Mouse (Mus musculus) hindbrain, postnatal 0 days (tissue): ENCODE results near the gene Memo1. TPM values are rescaled to one million over a fixed set of nuclear protein-coding genes. Genes with fewer than 3 reads are reported as not detected.
A peak's percentile ranks its signal among the peaks of the same experiment; 100 is the strongest.
"Not testable (repeated sequence)": the region's sequence is repeated elsewhere in the genome, so short reads cannot be mapped to it uniquely, and the experiment has no call there.

Experiments
- ATAC-seq: fragments of 200-750 bp; cut with Nextera tagmentation; 2 replicates; pipeline ENCODE4 v1.8.0; 2017; ENCODE audit warnings: mild to moderate bottlenecking, moderate TSS enrichment, moderate library complexity
- DNase-seq: peaks from one replicate; pipeline ENCODE4 v3.0.0-alpha.2; 2015; ENCODE audit warnings: low spot score
- H3K27ac ChIP-seq: fragments of 300-500 bp; sonication (generic); 2 replicates; pipeline ENCODE4 v1.5.1; 2014; ENCODE audit warnings: mild to moderate bottlenecking
- H3K27me3 ChIP-seq: fragments of 300-500 bp; sonication (generic); 2 replicates; pipeline ENCODE4 v1.6.1; 2014; ENCODE audit warnings: low read length, mixed read lengths; ENCODE audit not compliant: insufficient read depth
- H3K36me3 ChIP-seq: fragments of 300-500 bp; sonication (generic); 2 replicates; pipeline ENCODE4 v1.6.1; 2014; ENCODE audit warnings: low read length, mixed read lengths; ENCODE audit not compliant: insufficient read depth
- H3K4me1 ChIP-seq: fragments of 300-500 bp; sonication (generic); 2 replicates; pipeline ENCODE4 v1.6.1; 2014; ENCODE audit warnings: antibody characterized with exemption, low read length, mixed read lengths; ENCODE audit not compliant: insufficient read depth
- H3K4me2 ChIP-seq: fragments of 300-500 bp; sonication (generic); 2 replicates; pipeline ENCODE4 v1.6.1; 2014; ENCODE audit warnings: low read depth, mild to moderate bottlenecking, low read length, moderate library complexity, mixed read lengths
- H3K4me3 ChIP-seq: fragments of 300-500 bp; sonication (generic); 2 replicates; pipeline ENCODE4 v1.5.1; 2014; ENCODE audit warnings: low read length
- H3K9ac ChIP-seq: fragments of 300-500 bp; sonication (generic); replicated peaks from 2 replicates; pipeline ENCODE4 v1.6.1; 2014; ENCODE audit warnings: mild to moderate bottlenecking, low read length, moderate library complexity, mixed read lengths
- H3K9me3 ChIP-seq: fragments of 300-500 bp; sonication (generic); 2 replicates; pipeline ENCODE4 v1.6.1; 2016; ENCODE audit warnings: low read length, mixed read lengths
- CTCF ChIP-seq: IDR thresholded peaks from 2 replicates; pipeline ENCODE4 v1.5.1; 2016; ENCODE audit warnings: antibody characterized with exemption, control low read depth, low read depth
- WGBS: fragments of 180-500 bp; shearing (Covaris S2); extraction: QIAGEN DNeasy Blood & Tissue Kit; methylation state at CpG from one replicate; pipeline ENCODE4 v1.1.7; 2014; 5-methylcytosine and 5-hydroxymethylcytosine counted together
- polyA plus RNA-seq: library from polyadenylated mRNA; unstranded; fragments of >200 nt; fragmentation: Nextera tagmentation; extraction: Ambion mirVana; gene quantifications from 2 replicates; pipeline ENCODE4 v1.2.1, GENCODE M21; 2015
- total RNA-seq: library from RNA; depleted of rRNA; stranded (reverse); fragments of >200 nt; gene quantifications from 2 replicates; pipeline ENCODE4 v1.2.3, GENCODE M21; 2014; rRNA removed

Memo1 gene
- total and polyA plus RNA-seq, 2 experiments from 2014 or later: 46.4 to 60.2 TPM

DNA sequence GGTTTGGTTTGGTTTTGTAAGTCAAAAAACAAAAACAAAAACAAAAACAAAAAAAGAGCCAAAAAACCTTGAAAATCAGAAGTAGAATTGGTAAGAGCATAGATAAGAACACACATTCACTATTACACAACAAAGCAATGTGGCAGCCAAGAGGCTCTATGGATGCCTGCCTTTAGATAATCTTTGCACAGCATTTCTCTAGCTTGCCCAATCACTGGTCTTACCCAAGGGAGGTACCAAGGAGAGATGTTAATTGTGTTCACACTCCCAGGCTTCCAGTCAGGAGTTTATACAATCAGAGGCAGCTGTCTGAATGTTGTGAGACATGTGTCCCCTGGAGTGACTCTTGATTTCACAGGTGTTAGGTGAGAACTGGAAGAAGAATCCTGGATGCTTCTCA, 114.4 kb downstream of the Memo1 start:
- H3K27ac ChIP-seq: no peak overlapping the region
- no peaks in the 10 kb centered on the region for H3K36me3 ChIP-seq
- H3K4me3 ChIP-seq: no peak overlapping the region
- no peak for TF ChIP-seq CTCF
- H3K9me3 ChIP-seq: no peaks in the 10 kb centered on the region
- H3K4me2 ChIP-seq: no peak overlapping the region
- no peak overlapping the region for H3K9ac ChIP-seq
- H3K27me3 ChIP-seq: no peaks in the 10 kb centered on the region
- ATAC-seq (no peak), DNase-seq (no peak)
- H3K4me1 ChIP-seq: no peaks in the 10 kb centered on the region

DNA sequence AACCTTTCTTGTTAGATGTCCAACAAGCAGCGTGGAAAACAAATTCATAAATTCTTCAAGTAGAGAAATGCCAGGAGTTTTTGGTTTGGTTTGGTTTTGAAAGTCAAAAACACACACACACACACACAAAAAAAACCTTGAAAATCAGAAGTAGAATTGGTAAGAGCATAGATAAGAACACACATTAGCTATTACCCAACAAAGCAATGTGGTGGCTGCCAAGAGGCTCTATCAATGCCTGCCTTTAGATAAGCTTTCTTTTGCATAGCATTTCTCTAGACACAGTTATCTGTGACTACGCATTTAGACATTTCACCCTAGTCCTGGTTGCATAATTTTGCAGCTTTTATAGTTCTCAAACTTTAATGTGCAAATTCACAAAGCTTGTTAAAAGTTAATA, 115.7 kb downstream of the Memo1 start:
- not testable (repeated sequence) for H3K27me3 ChIP-seq, DNase-seq, H3K9ac ChIP-seq, H3K36me3 ChIP-seq, H3K4me2 ChIP-seq, H3K4me1 ChIP-seq, H3K4me3 ChIP-seq, ATAC-seq, H3K27ac ChIP-seq, H3K9me3 ChIP-seq
- WGBS: 94% methylated on average over 2 of the region's 2 CpGs

DNA sequence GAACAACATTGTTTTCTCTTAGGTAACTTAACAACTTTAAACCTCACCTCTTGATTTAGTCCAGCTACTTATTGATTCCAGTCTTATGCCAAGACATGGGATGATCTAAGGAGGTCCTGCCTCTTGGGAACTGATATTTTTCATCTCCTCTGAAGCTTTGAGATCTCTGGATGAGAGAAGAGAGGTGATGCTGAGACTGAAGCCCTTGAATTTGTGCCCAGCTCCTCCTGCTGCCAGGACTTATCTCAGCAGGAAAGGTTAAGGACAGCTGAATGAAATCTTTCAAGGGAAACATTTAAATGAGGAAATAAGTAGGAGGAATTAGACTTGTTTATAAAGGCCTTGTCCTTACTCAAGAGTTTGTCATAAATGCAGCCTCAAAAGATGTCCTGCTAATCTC, 121.6 kb downstream of the Memo1 start:
- no peak overlapping the region for H3K4me2 ChIP-seq
- no peaks in the 10 kb centered on the region for H3K4me1 ChIP-seq
- no peaks in the 10 kb centered on the region for H3K36me3 ChIP-seq
- H3K9ac ChIP-seq: no peak overlapping the region
- H3K9me3 ChIP-seq: no peaks in the 10 kb centered on the region
- TF ChIP-seq CTCF: no peak
- no peaks in the 10 kb centered on the region for H3K27me3 ChIP-seq
- no peak for ATAC-seq
- H3K4me3 ChIP-seq: no peak overlapping the region
- DNase-seq: no peak
- H3K27ac ChIP-seq: no peak overlapping the region

GRCm38 (mm10) chr17:74172834-74173233, 122.5 kb downstream of the Memo1 start:
- TF ChIP-seq CTCF: no peak
- H3K9ac ChIP-seq: no peak overlapping the region
- H3K36me3 ChIP-seq: no peaks in the 10 kb centered on the region
- H3K27me3 ChIP-seq: no peaks in the 10 kb centered on the region
- 71% methylated on average over 1 of the region's 1 CpGs for WGBS
- no peaks in the 10 kb centered on the region for H3K9me3 ChIP-seq
- DNase-seq: no peak
- no peak overlapping the region for H3K4me2 ChIP-seq
- H3K4me3 ChIP-seq: no peak overlapping the region
- no peak for ATAC-seq
- H3K4me1 ChIP-seq: no peaks in the 10 kb centered on the region
- H3K27ac ChIP-seq: no peak overlapping the region

- peak; percentile 90 for ATAC-seq
- Histone ChIP-seq H3K4me2 (peak overlapping the region; percentile 49), H3K27ac (no peak overlapping the region), H3K9ac (no peak overlapping the region), H3K4me3 (peak overlapping the region; percentile 21), H3K4me1 (no peaks in the 10 kb centered on the region), H3K36me3 (no peaks in the 10 kb centered on the region), H3K27me3 (no peaks in the 10 kb centered on the region), H3K9me3 (no peaks in the 10 kb centered on the region)
- TF ChIP-seq CTCF: no peak
- peak; percentile 67 for DNase-seq
- whole genome bisulfite sequencing: under 1% methylated on average over 9 of the region's 9 CpGs
Measured at GRCm38 (mm10) chr17:74159443-74159894, 135.9 kb downstream of the Memo1 start.

DNA sequence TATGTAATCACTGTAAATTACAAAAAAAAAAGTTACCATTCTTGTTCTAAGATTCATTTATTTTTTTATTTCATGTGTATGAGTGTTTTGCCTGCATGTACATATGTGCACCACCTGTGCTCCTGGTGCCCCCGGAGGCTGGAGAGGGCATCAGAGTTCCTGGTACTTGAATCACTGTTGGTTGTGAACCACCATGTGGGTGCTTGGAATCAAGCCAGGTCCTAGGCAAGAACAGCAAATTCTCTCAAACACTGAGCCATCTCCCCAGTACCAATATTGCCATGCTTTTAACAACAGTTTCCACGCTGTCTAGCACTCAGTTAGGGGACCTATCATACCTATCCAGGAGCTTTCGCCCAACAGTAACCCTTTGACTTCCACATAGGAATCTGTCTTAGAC, 137.2 kb downstream of the Memo1 start:
- H3K4me3 ChIP-seq: no peak overlapping the region
- no peak for ATAC-seq
- no peak overlapping the region for H3K9ac ChIP-seq
- no peaks in the 10 kb centered on the region for H3K27me3 ChIP-seq
- peak; percentile 20 for DNase-seq
- 85% methylated on average over 3 of the region's 3 CpGs for WGBS
- no peak overlapping the region for H3K4me2 ChIP-seq
- no peak for TF ChIP-seq CTCF
- H3K36me3 ChIP-seq: no peaks in the 10 kb centered on the region
- H3K4me1 ChIP-seq: no peaks in the 10 kb centered on the region
- no peak overlapping the region for H3K27ac ChIP-seq
- H3K9me3 ChIP-seq: no peaks in the 10 kb centered on the region

Other genes starting within 250 kb of the Memo1 start
- gene Srd5a2, start 247.6 kb downstream of the Memo1 start, total RNA-seq: 0.11 and 0.58 TPM in 2 replicates
- not detected in 2 replicates for gene Srd5a2, start 247.6 kb downstream of the Memo1 start, polyA plus RNA-seq
- 42.5 and 49.9 TPM in 2 replicates for gene Dpy30, start 28.4 kb upstream of the Memo1 start, total RNA-seq
- gene Dpy30, start 28.4 kb upstream of the Memo1 start, polyA plus RNA-seq: 253 and 256 TPM in 2 replicates
- gene Spast, start 43.5 kb upstream of the Memo1 start, total RNA-seq: 92.2 and 96.7 TPM in 2 replicates
- gene Spast, start 43.5 kb upstream of the Memo1 start, polyA plus RNA-seq: 24.4 and 25.3 TPM in 2 replicates
- gene Slc30a6, start 100.1 kb upstream of the Memo1 start, total RNA-seq: 22.1 and 23.5 TPM in 2 replicates
- gene Slc30a6, start 100.1 kb upstream of the Memo1 start, polyA plus RNA-seq: 25.6 and 26.9 TPM in 2 replicates
- 0.37 TPM in 1 of 2 replicates, not detected in the other for gene Nlrc4, start 163.6 kb upstream of the Memo1 start, total RNA-seq
- 0.24 and 0.38 TPM in 2 replicates for gene Nlrc4, start 163.6 kb upstream of the Memo1 start, polyA plus RNA-seq
- gene Yipf4, start 194.0 kb upstream of the Memo1 start, total RNA-seq: 32.1 and 43.3 TPM in 2 replicates
- 53.5 and 55.2 TPM in 2 replicates for gene Yipf4, start 194.0 kb upstream of the Memo1 start, polyA plus RNA-seq
- gene Birc6, start 232.8 kb upstream of the Memo1 start, total RNA-seq: 137 and 152 TPM in 2 replicates
- 96.6 and 107 TPM in 2 replicates for gene Birc6, start 232.8 kb upstream of the Memo1 start, polyA plus RNA-seq